36 mouse cellular contexts compared by ENCODE assay signal in the genomic region with DNA sequence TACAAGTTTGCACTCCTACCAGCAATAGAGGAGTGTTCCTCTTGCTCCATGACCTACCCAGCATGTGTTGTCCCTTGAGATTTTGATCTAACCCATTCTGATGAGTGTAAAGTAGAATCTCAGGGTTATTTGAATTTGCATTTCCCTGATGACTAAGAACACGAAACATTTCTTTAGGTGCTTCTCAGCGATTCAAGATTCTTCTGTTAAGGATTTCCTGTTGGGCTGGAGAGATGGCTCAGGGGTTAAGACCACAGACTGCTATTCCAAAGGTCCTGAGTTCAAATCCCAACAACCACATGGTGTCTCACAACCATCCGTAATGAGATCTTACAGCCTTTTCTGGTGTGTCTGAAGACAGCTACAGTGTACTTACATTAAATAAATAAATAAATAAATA. TPM values are rescaled to one million over a fixed set of nuclear protein-coding genes. Genes with fewer than 3 reads are reported as not detected.
"Had no signal": no experiment of that assay in that cellular context is flagged by ENCODE, and none has a peak within 500 bp of the region (broad histone marks: within the 10 kb centered on the region; RNA-seq: fewer than 3 reads in every experiment).

No protein-coding gene starts in this region.

- H3K9ac ChIP-seq: heart, embryonic 12.5 days; heart, embryonic 13.5 days; heart, embryonic 15.5 days; hindbrain, embryonic 12.5 days; hindbrain, embryonic 13.5 days; hindbrain, embryonic 14.5 days; hindbrain, embryonic 15.5 days; intestine, embryonic 15.5 days; kidney, embryonic 15.5 days had no signal

- H3K4me2 ChIP-seq: heart, embryonic 11.5 days; heart, embryonic 12.5 days; heart, embryonic 13.5 days; heart, embryonic 15.5 days; hindbrain, embryonic 12.5 days; hindbrain, embryonic 13.5 days; hindbrain, embryonic 14.5 days; hindbrain, embryonic 15.5 days; intestine, embryonic 15.5 days; kidney, embryonic 15.5 days had no signal

- DNase-seq: heart, postnatal 10 days; heart, postnatal 14 days; heart, postnatal 36 days; heart, postnatal 4 days; kidney, adult 11 months; kidney, adult 18-20 months; kidney, adult 2 months; kidney, adult 8-10 months; kidney, adult 9 months; kidney, postnatal 10 days; kidney, postnatal 14 days; kidney, postnatal 25 days; kidney, postnatal 36 days; kidney, postnatal 4 days; layer of hippocampus, adult 9-11 months; layer of hippocampus, postnatal 36 days had no signal

- H3K27me3 ChIP-seq: heart, embryonic 12.5 days; heart, embryonic 13.5 days; hindbrain, embryonic 15.5 days; intestine, embryonic 15.5 days had no signal

- H3K36me3 ChIP-seq: heart, embryonic 10.5 days; heart, embryonic 12.5 days; heart, embryonic 13.5 days; heart, embryonic 15.5 days; hindbrain, embryonic 10.5 days; hindbrain, embryonic 12.5 days; hindbrain, embryonic 13.5 days; hindbrain, embryonic 15.5 days; intestine, embryonic 15.5 days; kidney, embryonic 15.5 days had no signal

- H3K4me3 ChIP-seq: heart, embryonic 10.5 days; heart, embryonic 12.5 days; heart, embryonic 13.5 days; heart, embryonic 15.5 days; hindbrain, embryonic 10.5 days; hindbrain, embryonic 12.5 days; hindbrain, embryonic 13.5 days; hindbrain, embryonic 15.5 days; intestine, embryonic 15.5 days; kidney, embryonic 15.5 days; layer of hippocampus, adult 2 months; left cerebral cortex, adult 2 months had no signal

- H3K4me1 ChIP-seq: heart, embryonic 10.5 days; heart, embryonic 12.5 days; heart, embryonic 13.5 days; heart, embryonic 15.5 days; hindbrain, embryonic 10.5 days; hindbrain, embryonic 12.5 days; hindbrain, embryonic 13.5 days; hindbrain, embryonic 15.5 days; intestine, embryonic 15.5 days; kidney, embryonic 15.5 days had no signal

- H3K9me3 ChIP-seq: heart, embryonic 10.5 days; heart, embryonic 12.5 days; heart, embryonic 13.5 days; heart, embryonic 15.5 days; hindbrain, embryonic 10.5 days; hindbrain, embryonic 12.5 days; hindbrain, embryonic 13.5 days; hindbrain, embryonic 15.5 days; intestine, embryonic 15.5 days; kidney, embryonic 15.5 days had no signal

- H3K27ac ChIP-seq: heart, embryonic 10.5 days; heart, embryonic 13.5 days; heart, embryonic 15.5 days; hindbrain, embryonic 10.5 days; hindbrain, embryonic 12.5 days; hindbrain, embryonic 13.5 days; hindbrain, embryonic 14.5 days; hindbrain, embryonic 15.5 days; hindbrain, postnatal 0 days; intestine, embryonic 15.5 days; kidney, embryonic 15.5 days; kidney, postnatal 0 days; layer of hippocampus, adult 2 months; left cerebral cortex, adult 2 months had no signal

RNA-seq across cellular contexts. Expression of a gene that starts 47.9 kb away (rescaled TPM):
- total RNA-seq: heart, postnatal 14 days; heart, postnatal 25 days; heart, postnatal 36 days; hematopoietic stem cell, adult 5-6 weeks had no signal
- polyA plus RNA-seq: inflammation-experienced regulatory T-cells, adult 6 months; kidney, adult 2 months; large intestine, adult 2 months had no signal
